Mouse (Mus musculus) spleen, adult 2 months (tissue): ENCODE measurements around the gene Rpl23a.

Experiments
- CTCF ChIP-seq: fragments of 200-500 bp; IDR thresholded peaks from 2 replicates; pipeline ENCODE4 v1.5.1; 2011; ENCODE audit warnings: mild to moderate bottlenecking, inconsistent platforms; ENCODE audit not compliant: insufficient read depth, insufficient read length, insufficient replicate concordance; ENCODE audit errors: extremely low read depth
- POLR2A ChIP-seq: fragments of 200-500 bp; IDR thresholded peaks from 2 replicates; pipeline ENCODE4 v1.6.1; 2011; ENCODE audit warnings: low read depth, low read length, inconsistent platforms

DNA sequence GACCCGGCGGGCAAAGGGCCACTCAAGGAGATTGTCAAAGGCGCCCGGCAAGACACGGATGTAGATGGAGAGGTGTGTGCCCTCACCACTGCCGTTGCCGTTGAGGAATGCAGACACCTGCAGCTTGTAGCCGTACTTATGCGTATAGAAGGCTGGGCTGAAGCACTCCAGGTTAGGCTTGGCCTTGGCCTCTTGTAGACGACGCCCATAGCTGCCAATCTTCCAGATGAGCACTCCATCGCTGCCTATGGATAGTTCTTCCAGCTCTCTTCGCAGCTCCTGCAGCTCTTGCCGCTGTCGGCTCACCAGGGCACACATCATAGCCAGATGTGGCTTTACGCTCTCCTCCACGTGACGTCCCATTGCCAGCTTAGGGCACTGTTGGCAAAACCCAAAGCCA, 23.2 kb downstream of the Rpl23a start:
- TF ChIP-seq CTCF (no peak), POLR2A (no peak)
